Mouse (Mus musculus): ENCODE measurements at regions not wholly inside any gene's neighbourhood (a gene's known extent, or its start where the extent isn't known, plus 50 kb on each side); places are given as distances from the start of the nearest gene placed in this dataset.

GRCm38 (mm10) chr16:24225897-24226296 lies 167.4 kb upstream of the Lpp start:
- no peaks in the 10 kb centered on the region for H3K27me3 ChIP-seq
- no peaks in the 10 kb centered on the region for H3K36me3 ChIP-seq
- H3K9ac ChIP-seq (replicated peaks), result no peak overlapping the region
- H3K4me3 ChIP-seq (replicated peaks), result no peak overlapping the region
- no peak for ATAC-seq (ENCODE audit: insufficient number of reproducible peaks, insufficient read depth, low FRiP score, low TSS enrichment, low read depth)
- H3K4me2 ChIP-seq, result no peak overlapping the region
- 78% methylated on average over 4 of the region's 4 CpGs for WGBS
- peaks cover 17% of the 10 kb centered on the region for H3K4me1 ChIP-seq (replicated peaks)
- no peaks in the 10 kb centered on the region for H3K9me3 ChIP-seq
- H3K27ac ChIP-seq, result no peak overlapping the region

- Histone ChIP-seq H3K9me3 (no peaks in the 10 kb centered on the region), H3K9ac (replicated peaks) (no peak overlapping the region), H3K36me3 (no peaks in the 10 kb centered on the region), H3K27ac (no peak overlapping the region), H3K27me3 (no peaks in the 10 kb centered on the region), H3K4me1 (replicated peaks) (peaks cover 22% of the 10 kb centered on the region), H3K4me3 (replicated peaks) (no peak overlapping the region), H3K4me2 (no peak overlapping the region)
- ATAC-seq (ENCODE audit: insufficient number of reproducible peaks, insufficient read depth, low FRiP score, low TSS enrichment, low read depth), result no peak
- whole genome bisulfite sequencing, result 83% methylated on average over 1 of the region's 1 CpGs
Observed at GRCm38 (mm10) chr16:24225090-24225489, 168.2 kb upstream of the Lpp start.

GRCm38 (mm10) chr16:24223901-24224300 lies 169.4 kb upstream of the Lpp start:
- no peaks in the 10 kb centered on the region for H3K9me3 ChIP-seq
- no peak overlapping the region for H3K9ac ChIP-seq (replicated peaks)
- H3K27ac ChIP-seq, result no peak overlapping the region
- no peak overlapping the region for H3K4me2 ChIP-seq
- H3K36me3 ChIP-seq, result no peaks in the 10 kb centered on the region
- H3K27me3 ChIP-seq, result no peaks in the 10 kb centered on the region
- ATAC-seq (ENCODE audit: insufficient number of reproducible peaks, insufficient read depth, low FRiP score, low TSS enrichment, low read depth), result no peak
- peaks cover 10% of the 10 kb centered on the region for H3K4me1 ChIP-seq (replicated peaks)
- no peak overlapping the region for H3K4me3 ChIP-seq (replicated peaks)

GRCm38 (mm10) chr16:24223527-24223880 lies 169.8 kb upstream of the Lpp start:
- ATAC-seq (ENCODE audit: insufficient number of reproducible peaks, insufficient read depth, low FRiP score, low TSS enrichment, low read depth), result no peak
- WGBS, result 54% methylated on average over 2 of the region's 2 CpGs
- H3K27ac ChIP-seq, result no peak overlapping the region
- H3K4me3 ChIP-seq (replicated peaks), result no peak overlapping the region
- no peak overlapping the region for H3K9ac ChIP-seq (replicated peaks)
- no peaks in the 10 kb centered on the region for H3K36me3 ChIP-seq
- H3K9me3 ChIP-seq, result no peaks in the 10 kb centered on the region
- H3K4me1 ChIP-seq (replicated peaks), result peaks cover 7% of the 10 kb centered on the region
- H3K4me2 ChIP-seq, result no peak overlapping the region
- no peaks in the 10 kb centered on the region for H3K27me3 ChIP-seq

- 41% methylated on average over 5 of the region's 5 CpGs for WGBS
- Histone ChIP-seq H3K4me1 (replicated peaks) (peaks cover 12% of the 10 kb centered on the region), H3K4me2 (no peak overlapping the region), H3K27ac (no peak overlapping the region), H3K9ac (replicated peaks) (no peak overlapping the region), H3K9me3 (no peaks in the 10 kb centered on the region), H3K4me3 (replicated peaks) (no peak overlapping the region), H3K27me3 (no peaks in the 10 kb centered on the region), H3K36me3 (no peaks in the 10 kb centered on the region)
- ATAC-seq (ENCODE audit: insufficient number of reproducible peaks, insufficient read depth, low FRiP score, low TSS enrichment, low read depth), result no peak
Observed at GRCm38 (mm10) chr16:24222759-24223526, 170.4 kb upstream of the Lpp start.

GRCm38 (mm10) chr16:24221992-24222391 lies 171.3 kb upstream of the Lpp start:
- Histone ChIP-seq H3K4me2 (no peak overlapping the region), H3K9me3 (no peaks in the 10 kb centered on the region), H3K36me3 (no peaks in the 10 kb centered on the region), H3K27me3 (no peaks in the 10 kb centered on the region), H3K4me1 (replicated peaks) (peaks cover 12% of the 10 kb centered on the region), H3K9ac (replicated peaks) (no peak overlapping the region), H3K4me3 (replicated peaks) (no peak overlapping the region), H3K27ac (no peak overlapping the region)
- no peak for ATAC-seq (ENCODE audit: insufficient number of reproducible peaks, insufficient read depth, low FRiP score, low TSS enrichment, low read depth)
- WGBS, result 91% methylated on average over 3 of the region's 3 CpGs

GRCm38 (mm10) chr16:24220613-24221012 lies 172.7 kb upstream of the Lpp start:
- 73% methylated on average over 3 of the region's 3 CpGs for WGBS

GRCm38 (mm10) chr16:24219691-24220090 lies 173.6 kb upstream of the Lpp start:
- Histone ChIP-seq H3K9ac (replicated peaks) (no peak overlapping the region), H3K27ac (no peak overlapping the region), H3K9me3 (no peaks in the 10 kb centered on the region), H3K27me3 (no peaks in the 10 kb centered on the region), H3K4me1 (replicated peaks) (peaks cover 12% of the 10 kb centered on the region), H3K4me3 (replicated peaks) (no peak overlapping the region), H3K4me2 (no peak overlapping the region), H3K36me3 (no peaks in the 10 kb centered on the region)
- WGBS, result 84% methylated on average over 9 of the region's 9 CpGs
- no peak for ATAC-seq (ENCODE audit: insufficient number of reproducible peaks, insufficient read depth, low FRiP score, low TSS enrichment, low read depth)

More at GRCm38 (mm10) chr16:24220613-24221012, 172.7 kb upstream of the Lpp start:
- H3K4me2 ChIP-seq, result no peak overlapping the region
- H3K9ac ChIP-seq (replicated peaks), result no peak overlapping the region
- no peak overlapping the region for H3K4me3 ChIP-seq (replicated peaks)
- H3K27me3 ChIP-seq, result no peaks in the 10 kb centered on the region
- H3K4me1 ChIP-seq (replicated peaks), result peaks cover 12% of the 10 kb centered on the region
- no peaks in the 10 kb centered on the region for H3K36me3 ChIP-seq
- no peaks in the 10 kb centered on the region for H3K9me3 ChIP-seq
- ATAC-seq (ENCODE audit: insufficient number of reproducible peaks, insufficient read depth, low FRiP score, low TSS enrichment, low read depth), result no peak
- no peak overlapping the region for H3K27ac ChIP-seq

GRCm38 (mm10) chr16:24218850-24219185 lies 174.5 kb upstream of the Lpp start:
- Histone ChIP-seq H3K4me2 (no peak overlapping the region), H3K9me3 (no peaks in the 10 kb centered on the region), H3K4me3 (replicated peaks) (no peak overlapping the region), H3K27ac (no peak overlapping the region), H3K9ac (replicated peaks) (no peak overlapping the region), H3K36me3 (no peaks in the 10 kb centered on the region), H3K4me1 (replicated peaks) (peaks cover 12% of the 10 kb centered on the region), H3K27me3 (no peaks in the 10 kb centered on the region)
- no peak for ATAC-seq (ENCODE audit: insufficient number of reproducible peaks, insufficient read depth, low FRiP score, low TSS enrichment, low read depth)
- WGBS, result 67% methylated on average over 4 of the region's 4 CpGs

GRCm38 (mm10) chr16:24218162-24218849 lies 175.0 kb upstream of the Lpp start:
- peak overlapping the region; percentile 25 for H3K4me2 ChIP-seq
- H3K4me3 ChIP-seq (replicated peaks), result no peak overlapping the region
- H3K4me1 ChIP-seq (replicated peaks), result peaks cover 12% of the 10 kb centered on the region
- WGBS, result 40% methylated on average over 14 of the region's 14 CpGs
- H3K27ac ChIP-seq, result peak overlapping the region; percentile 76
- no peaks in the 10 kb centered on the region for H3K27me3 ChIP-seq
- ATAC-seq (ENCODE audit: insufficient number of reproducible peaks, insufficient read depth, low FRiP score, low TSS enrichment, low read depth), result peak; percentile 56; the same call in 1 of the 2 replicates
- 0 out of 2 replicates have a peak overlapping the region, but pooled peaks have one; percentile 19 for H3K9ac ChIP-seq (replicated peaks)
- no peaks in the 10 kb centered on the region for H3K9me3 ChIP-seq
- H3K36me3 ChIP-seq, result no peaks in the 10 kb centered on the region

- ATAC-seq (ENCODE audit: insufficient number of reproducible peaks, insufficient read depth, low FRiP score, low TSS enrichment, low read depth), result no peak
- Histone ChIP-seq H3K9ac (replicated peaks) (no peak overlapping the region), H3K4me3 (replicated peaks) (no peak overlapping the region), H3K4me1 (replicated peaks) (peaks cover 12% of the 10 kb centered on the region), H3K27ac (no peak overlapping the region), H3K9me3 (no peaks in the 10 kb centered on the region), H3K27me3 (no peaks in the 10 kb centered on the region), H3K36me3 (no peaks in the 10 kb centered on the region), H3K4me2 (no peak overlapping the region)
- WGBS, result 84% methylated on average over 5 of the region's 5 CpGs
Observed at GRCm38 (mm10) chr16:24216828-24217227, 176.5 kb upstream of the Lpp start.

- WGBS, result 91% methylated on average over 8 of the region's 8 CpGs
- ATAC-seq (ENCODE audit: insufficient number of reproducible peaks, insufficient read depth, low FRiP score, low TSS enrichment, low read depth), result no peak
- Histone ChIP-seq H3K9me3 (no peaks in the 10 kb centered on the region), H3K4me3 (replicated peaks) (no peak overlapping the region), H3K27me3 (no peaks in the 10 kb centered on the region), H3K9ac (replicated peaks) (no peak overlapping the region), H3K27ac (no peak overlapping the region), H3K4me2 (no peak overlapping the region), H3K36me3 (no peaks in the 10 kb centered on the region), H3K4me1 (replicated peaks) (peaks cover 8% of the 10 kb centered on the region)
Observed at GRCm38 (mm10) chr16:24215353-24215752, 178.0 kb upstream of the Lpp start.

Data from limb, embryonic 12.5 days (tissue).